Comparison of ENCODE assay signal across 9 mouse cellular contexts in genomic region chr16:31750526-31750925, GRCm38 (mm10).
DNase-seq lines count a peak whose midpoint lies in the region; ATAC-seq lines count a peak whose summit lies in the region.
"Had no signal": no experiment of that assay in that cellular context is flagged by ENCODE, and none has a peak within 500 bp of the region (broad histone marks: within the 10 kb centered on the region; RNA-seq: fewer than 3 reads in every experiment).

No protein-coding gene starts in this region.

- no peaks in the 10 kb centered on the region for H3K27me3 ChIP-seq in kidney, embryonic 16.5 days (ENCODE audit: insufficient read depth, low read length)
- no peaks in the 10 kb centered on the region for H3K27me3 ChIP-seq in embryonic facial prominence, embryonic 14.5 days (replicated peaks; ENCODE audit: control insufficient read depth, insufficient read depth, low read length)
- H3K27me3 ChIP-seq: limb, embryonic 13.5 days; stomach, embryonic 15.5 days had no signal

- intact Hi-C loops in heart, postnatal 36 days (cut with DNase I): loop anchor here (2.0 kb wide), 1 partner anchor 168 kb away; no protein-coding TSS in a partner anchor

- no peak overlapping the region for H3K9ac ChIP-seq in kidney, embryonic 16.5 days (replicated peaks; ENCODE audit: low read length)
- no peak overlapping the region for H3K9ac ChIP-seq in embryonic facial prominence, embryonic 14.5 days (ENCODE audit: low read depth, low read length)
- H3K9ac ChIP-seq: limb, embryonic 13.5 days; stomach, embryonic 15.5 days had no signal

- H3K36me3 ChIP-seq in kidney, embryonic 16.5 days (ENCODE audit: insufficient read depth, low read length): 0 out of 2 replicates have a peak, but pooled peaks cover 7% of the 10 kb centered on the region
- 0 out of 2 replicates have a peak, but pooled peaks cover 12% of the 10 kb centered on the region for H3K36me3 ChIP-seq in embryonic facial prominence, embryonic 14.5 days (ENCODE audit: control insufficient read depth, insufficient read depth, low read length)
- H3K36me3 ChIP-seq: stomach, embryonic 15.5 days had no signal

- no peak for ATAC-seq in kidney, embryonic 16.5 days (ENCODE audit: low FRiP score, low TSS enrichment)
- no peak for ATAC-seq in embryonic facial prominence, embryonic 14.5 days (ENCODE audit: low read depth)

- H3K4me1 ChIP-seq in kidney, embryonic 16.5 days (ENCODE audit: insufficient read depth, low read length): no peaks in the 10 kb centered on the region
- H3K4me1 ChIP-seq in embryonic facial prominence, embryonic 14.5 days (ENCODE audit: control insufficient read depth, insufficient read depth, low read length): peaks cover 4% of the 10 kb centered on the region; the same call in 1 of the 2 replicates
- H3K4me1 ChIP-seq: limb, embryonic 13.5 days; stomach, embryonic 15.5 days had no signal

- peak; percentile 39 for DNase-seq in kidney, postnatal 10 days
- peak; percentile 83 for DNase-seq in 416B (ENCODE audit: low read depth)
- DNase-seq in CD4-positive helper T cell, adult 2 months (ENCODE audit: low read depth, low spot score): peak; percentile 55
- peak; percentile 57 for DNase-seq in embryonic facial prominence, embryonic 14.5 days (ENCODE audit: low spot score)
- DNase-seq in testis, postnatal 10 days (ENCODE audit: low spot score): no peak
- DNase-seq in heart, postnatal 36 days: no peak

- H3K27ac ChIP-seq in kidney, embryonic 16.5 days (ENCODE audit: low read length): no peak overlapping the region
- no peak overlapping the region for H3K27ac ChIP-seq in embryonic facial prominence, embryonic 14.5 days (replicated peaks; ENCODE audit: low read depth, low read length)
- H3K27ac ChIP-seq: limb, embryonic 13.5 days; stomach, embryonic 15.5 days had no signal

- peaks cover 3% of the 10 kb centered on the region; the same call in 1 of the 2 replicates for H3K9me3 ChIP-seq in kidney, embryonic 16.5 days (ENCODE audit: low read length)
- H3K9me3 ChIP-seq in embryonic facial prominence, embryonic 14.5 days (ENCODE audit: control insufficient read depth, low read length): no peaks in the 10 kb centered on the region
- H3K9me3 ChIP-seq: limb, embryonic 13.5 days; stomach, embryonic 15.5 days had no signal

- 89% methylated on average over 1 of the region's 1 CpGs for WGBS in kidney, embryonic 16.5 days
- WGBS in embryonic facial prominence, embryonic 14.5 days: 73% methylated on average over 1 of the region's 1 CpGs

- no peak overlapping the region for H3K4me3 ChIP-seq in kidney, embryonic 16.5 days (ENCODE audit: low read length)
- H3K4me3 ChIP-seq in embryonic facial prominence, embryonic 14.5 days (ENCODE audit: low read depth, low read length): no peak overlapping the region
- H3K4me3 ChIP-seq: limb, embryonic 13.5 days; stomach, embryonic 15.5 days had no signal

- H3K4me2 ChIP-seq in kidney, embryonic 16.5 days (replicated peaks; ENCODE audit: low read depth, low read length): no peak overlapping the region
- H3K4me2 ChIP-seq in embryonic facial prominence, embryonic 14.5 days (ENCODE audit: low read depth, low read length): no peak overlapping the region
- H3K4me2 ChIP-seq: limb, embryonic 13.5 days; stomach, embryonic 15.5 days had no signal

Comparison
In these comparisons a context has a peak if more than half of its experiments do, and no peak if none do; other contexts are left out.
1. DNase-seq: peak in kidney, postnatal 10 days (single experiment), 416B (single experiment), CD4-positive helper T cell, adult 2 months (single experiment) and embryonic facial prominence, embryonic 14.5 days (single experiment); none in testis, postnatal 10 days (single experiment) and heart, postnatal 36 days (0 of 2).